ENCODE assay signal across 8 mouse cellular contexts in genomic region chr11:107376272-107376671, GRCm38 (mm10).
DNase-seq lines count a peak whose midpoint lies in the region; ATAC-seq lines count a peak whose summit lies in the region.

No protein-coding gene starts in this region.

- H3K9ac ChIP-seq in forebrain, embryonic 13.5 days: no peak overlapping the region
- H3K9ac ChIP-seq in forebrain, embryonic 11.5 days (ENCODE audit: low read length): no peak overlapping the region
- no peak overlapping the region for H3K9ac ChIP-seq in intestine, embryonic 14.5 days (ENCODE audit: low read length)

- 72% methylated on average over 12 of the region's 12 CpGs for WGBS in forebrain, embryonic 13.5 days
- WGBS in forebrain, embryonic 11.5 days: 82% methylated on average over 12 of the region's 12 CpGs
- 27% methylated on average over 12 of the region's 12 CpGs for WGBS in intestine, embryonic 14.5 days

- DNase-seq in forebrain, embryonic 11.5 days (ENCODE audit: low spot score): no peak
- peak; percentile 75 for DNase-seq in Muller cell, postnatal 12 days (ENCODE audit: inconsistent ontology term)
- DNase-seq in gastrocnemius, adult 8-10 months (ENCODE audit: low spot score in 2 of 2): peak; percentile 55 to 72
- peak; percentile 68 for DNase-seq in intestine, embryonic 14.5 days (ENCODE audit: low spot score)
- DNase-seq in lung, postnatal 4 days: peak; percentile 71 to 89
- no peak for DNase-seq in thymus, postnatal 14 days
- no peak for DNase-seq in frontal cortex, postnatal 25 days (ENCODE audit: low spot score in 2 of 2)

- H3K4me3 ChIP-seq in forebrain, embryonic 13.5 days: no peak overlapping the region
- no peak overlapping the region for H3K4me3 ChIP-seq in forebrain, embryonic 11.5 days (ENCODE audit: low read depth, low read length)
- H3K4me3 ChIP-seq in intestine, embryonic 14.5 days (ENCODE audit: low read depth, low read length): no peak overlapping the region

- H3K27me3 ChIP-seq in forebrain, embryonic 13.5 days: no peaks in the 10 kb centered on the region
- H3K27me3 ChIP-seq in forebrain, embryonic 11.5 days (ENCODE audit: control insufficient read depth, insufficient read depth, low read length): no peaks in the 10 kb centered on the region
- no peaks in the 10 kb centered on the region for H3K27me3 ChIP-seq in intestine, embryonic 14.5 days (replicated peaks; ENCODE audit: control insufficient read depth, insufficient read depth, low read length)

- no peak overlapping the region for H3K4me2 ChIP-seq in forebrain, embryonic 13.5 days
- H3K4me2 ChIP-seq in forebrain, embryonic 11.5 days (ENCODE audit: low read depth, low read length, severe bottlenecking): no peak overlapping the region
- H3K4me2 ChIP-seq in intestine, embryonic 14.5 days (ENCODE audit: low read length): 0 out of 2 replicates have a peak overlapping the region, but pooled peaks have one; percentile 7

- no peaks in the 10 kb centered on the region for H3K9me3 ChIP-seq in forebrain, embryonic 13.5 days (replicated peaks)
- H3K9me3 ChIP-seq in forebrain, embryonic 11.5 days (ENCODE audit: control insufficient read depth, low read length): peaks cover 3% of the 10 kb centered on the region; the same call in 1 of the 2 replicates
- no peaks in the 10 kb centered on the region for H3K9me3 ChIP-seq in intestine, embryonic 14.5 days (ENCODE audit: control insufficient read depth, low read length)

- no peaks in the 10 kb centered on the region for H3K36me3 ChIP-seq in forebrain, embryonic 13.5 days (ENCODE audit: poor library complexity, severe bottlenecking)
- no peaks in the 10 kb centered on the region; the same call in 1 of the 2 replicates for H3K36me3 ChIP-seq in forebrain, embryonic 11.5 days (ENCODE audit: control insufficient read depth, insufficient read depth, low read length)
- no peaks in the 10 kb centered on the region for H3K36me3 ChIP-seq in intestine, embryonic 14.5 days (ENCODE audit: control insufficient read depth, insufficient read depth, low read length)

- H3K4me1 ChIP-seq in forebrain, embryonic 13.5 days: peaks cover 16% of the 10 kb centered on the region
- H3K4me1 ChIP-seq in forebrain, embryonic 11.5 days (replicated peaks; ENCODE audit: control insufficient read depth, insufficient read depth, low read length): 0 out of 2 replicates have a peak, but pooled peaks cover 4% of the 10 kb centered on the region
- peaks cover 19% of the 10 kb centered on the region for H3K4me1 ChIP-seq in intestine, embryonic 14.5 days (replicated peaks; ENCODE audit: control insufficient read depth, insufficient read depth, low read length)

- H3K27ac ChIP-seq in forebrain, embryonic 13.5 days: peak overlapping the region; percentile 20; the same call in 1 of the 2 replicates
- H3K27ac ChIP-seq in forebrain, embryonic 11.5 days (ENCODE audit: low read depth, low read length): no peak overlapping the region
- peak overlapping the region; percentile 69 for H3K27ac ChIP-seq in intestine, embryonic 14.5 days (ENCODE audit: low read depth)

- ATAC-seq in forebrain, embryonic 13.5 days: 0 out of 2 replicates have a peak, but pooled peaks have one; percentile 36
- no peak for ATAC-seq in forebrain, embryonic 11.5 days (replicated peaks; ENCODE audit: low FRiP score)
- ATAC-seq in intestine, embryonic 14.5 days (replicated peaks; ENCODE audit: low FRiP score, low TSS enrichment, low read depth): peak; percentile 40; the same call in 1 of the 2 replicates

Comparison
In these comparisons a context has a peak if more than half of its experiments do, and no peak if none do; other contexts are left out.
1. DNase-seq: peak in Muller cell, postnatal 12 days (single experiment), gastrocnemius, adult 8-10 months (2 of 2), intestine, embryonic 14.5 days (single experiment) and lung, postnatal 4 days (2 of 2); none in forebrain, embryonic 11.5 days (single experiment), thymus, postnatal 14 days (single experiment) and frontal cortex, postnatal 25 days (0 of 2).